Mouse (Mus musculus) midbrain, embryonic 12.5 days (tissue): Measurements from ENCODE around the gene Zbtb38. TPM values are rescaled to one million over a fixed set of nuclear protein-coding genes. Genes with fewer than 3 reads are reported as not detected.

Source experiments
- ATAC-seq: fragments of 200-750 bp; cut with Nextera tagmentation; 2 replicates; pipeline ENCODE4 v1.8.0; 2017; ENCODE audit warnings: low read depth, moderate TSS enrichment, moderate library complexity; ENCODE audit not compliant: low FRiP score
- H3K27ac ChIP-seq: fragments of 300-500 bp; sonication (generic); replicated peaks from 2 replicates; pipeline ENCODE4 v1.5.1; 2016; ENCODE audit warnings: mild to moderate bottlenecking
- H3K27me3 ChIP-seq: fragments of 300-500 bp; sonication (generic); 2 replicates; pipeline ENCODE4 v1.6.1; 2016; ENCODE audit warnings: mild to moderate bottlenecking
- H3K36me3 ChIP-seq: fragments of 300-500 bp; sonication (generic); 2 replicates; pipeline ENCODE4 v1.6.1; 2016
- H3K4me1 ChIP-seq: fragments of 300-500 bp; sonication (generic); 2 replicates; pipeline ENCODE4 v1.6.1; 2016
- H3K4me2 ChIP-seq: fragments of 300-500 bp; sonication (generic); replicated peaks from 2 replicates; pipeline ENCODE4 v1.6.1; 2016; ENCODE audit warnings: mild to moderate bottlenecking, moderate library complexity
- H3K4me3 ChIP-seq: fragments of 300-500 bp; sonication (generic); 2 replicates; pipeline ENCODE4 v1.5.1; 2016; ENCODE audit warnings: mild to moderate bottlenecking
- H3K9ac ChIP-seq: fragments of 300-500 bp; sonication (generic); replicated peaks from 2 replicates; pipeline ENCODE4 v1.6.1; 2016; ENCODE audit warnings: mild to moderate bottlenecking, moderate library complexity
- H3K9me3 ChIP-seq: fragments of 300-500 bp; sonication (generic); 2 replicates; pipeline ENCODE4 v1.6.1; 2016; ENCODE audit warnings: mild to moderate bottlenecking
- WGBS: fragments of 180-500 bp; shearing (Covaris S2); methylation state at CpG from one replicate; pipeline ENCODE4 v1.1.7; 2016; 5-methylcytosine and 5-hydroxymethylcytosine counted together
- polyA plus RNA-seq: library from polyadenylated mRNA; unstranded; fragments of >200 nt; fragmentation: Nextera tagmentation; extraction: Ambion mirVana; gene quantifications from 2 replicates; pipeline ENCODE4 v1.2.1, GENCODE M21; 2016

The Zbtb38 gene
- polyA plus RNA-seq, 1 experiment from 2014 or later = 17.7 TPM

DNA sequence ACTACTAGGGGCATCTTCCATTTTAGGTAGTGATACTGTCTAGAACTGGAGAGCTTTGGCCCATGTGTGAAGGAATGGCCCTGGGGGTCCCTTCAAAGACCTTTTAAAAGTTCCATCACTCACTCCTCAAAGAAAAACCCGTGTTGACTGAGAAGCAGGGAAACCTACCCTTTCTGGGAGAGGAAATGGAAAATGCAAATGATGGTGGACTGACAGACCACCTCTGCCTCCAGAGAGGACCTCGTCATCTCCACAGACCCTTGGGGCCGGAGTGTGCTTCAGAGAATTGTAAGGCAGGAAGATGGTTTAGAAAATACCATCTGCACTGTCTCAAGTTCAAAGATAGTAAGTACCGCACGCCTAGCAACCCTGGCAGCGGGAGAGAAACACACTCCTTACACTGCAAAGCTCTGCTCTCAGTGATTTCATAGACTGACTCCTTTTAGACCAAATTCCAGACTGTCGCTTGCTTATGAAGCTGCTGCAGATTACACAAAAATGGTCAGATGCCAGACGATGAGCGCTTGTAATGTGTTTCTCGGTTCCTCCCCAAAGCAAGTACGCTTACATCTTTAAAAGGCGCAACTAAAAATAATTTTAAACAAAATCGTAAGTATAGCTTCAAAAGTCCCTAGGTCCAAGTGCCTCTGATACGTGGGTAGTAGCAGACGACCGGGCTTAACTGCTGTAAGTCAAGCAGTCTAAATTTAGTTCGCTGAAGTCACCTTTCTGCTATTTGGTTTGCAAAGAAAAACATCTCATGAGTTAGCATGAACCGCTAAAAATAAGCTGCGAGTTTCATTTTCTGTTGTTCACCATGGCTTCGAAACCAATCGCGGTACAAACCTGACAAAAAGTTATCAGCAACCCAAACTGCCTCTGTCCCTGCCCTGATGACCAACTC lies 12.6 kb downstream of the Zbtb38 start:
- WGBS = 92% methylated on average over 22 of the region's 22 CpGs
- no peak overlapping the region for H3K27ac ChIP-seq
- H3K36me3 ChIP-seq = no peaks in the 10 kb centered on the region
- H3K9me3 ChIP-seq = no peaks in the 10 kb centered on the region
- no peaks in the 10 kb centered on the region for H3K27me3 ChIP-seq
- no peak for ATAC-seq
- H3K4me2 ChIP-seq = no peak overlapping the region
- peaks cover 12% of the 10 kb centered on the region for H3K4me1 ChIP-seq
- no peak overlapping the region for H3K4me3 ChIP-seq
- no peak overlapping the region for H3K9ac ChIP-seq

- no peak for ATAC-seq
- 84% methylated on average over 13 of the region's 13 CpGs for WGBS
- peaks cover 16% of the 10 kb centered on the region for H3K4me1 ChIP-seq
- H3K36me3 ChIP-seq = no peaks in the 10 kb centered on the region
- no peak overlapping the region for H3K4me3 ChIP-seq
- no peaks in the 10 kb centered on the region for H3K9me3 ChIP-seq
- H3K27ac ChIP-seq = no peak overlapping the region
- no peaks in the 10 kb centered on the region for H3K27me3 ChIP-seq
- H3K4me2 ChIP-seq = no peak overlapping the region
- no peak overlapping the region for H3K9ac ChIP-seq
Measured at GRCm38 (mm10) chr9:96738563-96739355, 13.9 kb downstream of the Zbtb38 start.

- ATAC-seq = no peak
- 54% methylated on average over 4 of the region's 4 CpGs for WGBS
- H3K4me3 ChIP-seq = no peak overlapping the region
- H3K27me3 ChIP-seq = no peaks in the 10 kb centered on the region
- no peak overlapping the region for H3K9ac ChIP-seq
- 0 out of 2 replicates have a peak overlapping the region, but pooled peaks have one; percentile 30 for H3K27ac ChIP-seq
- H3K9me3 ChIP-seq = no peaks in the 10 kb centered on the region
- H3K4me2 ChIP-seq = no peak overlapping the region
- H3K36me3 ChIP-seq = no peaks in the 10 kb centered on the region
- peaks cover 25% of the 10 kb centered on the region for H3K4me1 ChIP-seq
Measured at GRCm38 (mm10) chr9:96735946-96736345, 16.7 kb downstream of the Zbtb38 start.

GRCm38 (mm10) chr9:96733425-96733717 lies 19.3 kb downstream of the Zbtb38 start:
- ATAC-seq = no peak
- no peak overlapping the region for H3K9ac ChIP-seq
- no peaks in the 10 kb centered on the region for H3K36me3 ChIP-seq
- H3K4me2 ChIP-seq = peak overlapping the region; percentile 45; the same call in 1 of the 2 replicates
- H3K27ac ChIP-seq = peak overlapping the region; percentile 87
- H3K4me1 ChIP-seq = peaks cover 21% of the 10 kb centered on the region; the same call in 1 of the 2 replicates
- H3K27me3 ChIP-seq = no peaks in the 10 kb centered on the region
- no peak overlapping the region for H3K4me3 ChIP-seq
- no peaks in the 10 kb centered on the region for H3K9me3 ChIP-seq
- 89% methylated on average over 4 of the region's 4 CpGs for WGBS

DNA sequence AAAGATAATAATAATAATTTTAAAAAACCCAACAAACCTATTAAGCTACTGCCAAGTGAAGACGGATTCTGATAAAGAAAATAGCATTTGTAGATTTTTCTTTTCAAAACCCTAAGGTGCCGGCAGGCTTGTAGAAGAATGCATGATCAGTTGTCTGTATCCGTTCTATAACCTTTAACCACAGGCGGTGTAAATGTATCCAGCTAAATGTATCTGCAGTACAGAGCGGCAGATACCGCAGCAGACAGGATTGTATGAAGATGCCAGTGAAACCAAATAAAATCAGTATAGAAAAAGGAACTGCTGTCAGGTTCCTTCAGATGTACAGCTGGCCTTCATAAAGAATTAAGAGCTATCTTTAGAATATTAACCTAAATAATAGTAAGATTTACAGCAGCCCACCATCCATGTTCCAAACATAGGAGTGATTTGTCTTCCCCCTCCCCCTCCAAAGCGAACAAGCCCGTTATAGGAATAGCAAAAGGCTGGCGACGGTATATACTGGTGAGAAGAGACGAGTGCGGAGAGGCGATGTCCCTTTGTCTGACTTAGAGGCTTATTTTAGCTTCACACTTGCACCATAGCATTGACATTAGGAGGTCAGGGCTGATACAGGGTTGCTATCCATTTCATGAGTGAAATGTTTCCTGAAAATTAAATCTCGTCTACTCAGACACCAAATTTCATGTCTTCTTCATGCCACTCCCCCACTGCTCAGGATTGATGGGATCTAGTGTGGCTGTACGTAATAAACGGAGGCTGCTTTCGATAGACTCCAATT lies 19.8 kb downstream of the Zbtb38 start:
- peak overlapping the region; percentile 45 for H3K4me2 ChIP-seq
- peak overlapping the region; percentile 87 for H3K27ac ChIP-seq
- no peaks in the 10 kb centered on the region for H3K9me3 ChIP-seq
- H3K9ac ChIP-seq = peak overlapping the region; percentile 29; the same call in 1 of the 2 replicates
- H3K4me1 ChIP-seq = peaks cover 21% of the 10 kb centered on the region; the same call in 1 of the 2 replicates
- H3K27me3 ChIP-seq = peaks cover 5% of the 10 kb centered on the region; the same call in 1 of the 2 replicates
- WGBS = 66% methylated on average over 17 of the region's 17 CpGs
- H3K36me3 ChIP-seq = no peaks in the 10 kb centered on the region
- ATAC-seq = no peak
- H3K4me3 ChIP-seq = peak overlapping the region; percentile 24

- H3K9ac ChIP-seq = peak overlapping the region; percentile 29
- H3K27ac ChIP-seq = peak overlapping the region; percentile 87
- ATAC-seq = peak; percentile 66
- 27% methylated on average over 14 of the region's 14 CpGs for WGBS
- no peaks in the 10 kb centered on the region for H3K36me3 ChIP-seq
- H3K9me3 ChIP-seq = no peaks in the 10 kb centered on the region
- H3K4me1 ChIP-seq = peaks cover 26% of the 10 kb centered on the region
- peak overlapping the region; percentile 24 for H3K4me3 ChIP-seq
- H3K4me2 ChIP-seq = peak overlapping the region; percentile 45
- peaks cover 12% of the 10 kb centered on the region for H3K27me3 ChIP-seq
Measured at GRCm38 (mm10) chr9:96731961-96732511, 20.6 kb downstream of the Zbtb38 start.

DNA sequence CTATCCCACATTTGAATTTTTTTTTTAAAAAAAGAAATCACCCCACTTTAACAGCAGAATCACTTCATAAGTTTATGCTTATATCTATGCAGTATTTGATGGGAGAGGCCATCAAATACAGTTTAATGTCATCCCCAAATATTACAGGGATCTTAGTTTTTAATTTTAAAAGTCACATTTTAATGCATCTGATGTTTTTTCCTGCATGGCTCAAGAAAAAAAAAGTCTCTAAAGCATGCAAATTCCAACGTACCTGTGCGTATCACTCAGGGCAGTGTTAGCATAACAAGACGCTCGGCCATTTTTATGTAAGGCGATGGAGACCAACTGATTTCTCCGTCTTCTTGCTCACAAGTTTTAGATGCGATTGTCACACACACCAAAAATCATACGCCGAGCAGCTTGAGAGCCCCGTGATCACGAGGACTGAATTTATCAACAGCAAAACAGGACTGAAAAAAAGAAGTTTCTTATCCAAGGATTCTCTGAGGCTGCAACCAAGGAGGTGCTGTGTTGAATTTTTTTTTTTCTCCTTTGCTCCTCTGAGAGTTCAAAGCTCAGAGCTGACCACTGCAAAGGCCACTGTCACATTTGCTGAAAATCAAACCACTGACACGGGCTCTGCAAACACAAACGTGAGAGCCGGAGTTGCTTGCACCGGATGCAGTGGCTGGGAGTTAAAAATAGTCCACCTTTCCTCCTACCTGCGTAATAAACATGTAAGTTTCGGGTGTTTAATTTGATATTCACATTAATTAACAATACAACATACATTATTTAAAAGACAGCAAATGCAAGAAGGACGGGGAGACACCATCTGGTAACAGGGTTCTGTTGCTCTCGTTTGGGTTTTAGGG lies 21.4 kb downstream of the Zbtb38 start:
- WGBS = 68% methylated on average over 19 of the region's 19 CpGs
- peak overlapping the region; percentile 24 for H3K4me3 ChIP-seq

GRCm38 (mm10) chr9:96730311-96730625 lies 22.4 kb downstream of the Zbtb38 start:
- Histone ChIP-seq H3K4me3 (peak overlapping the region; percentile 20; the same call in 1 of the 2 replicates), H3K27ac (peak overlapping the region; percentile 35; the same call in 1 of the 2 replicates), H3K4me2 (peak overlapping the region; percentile 28), H3K9me3 (no peaks in the 10 kb centered on the region), H3K9ac (no peak overlapping the region), H3K27me3 (peaks cover 14% of the 10 kb centered on the region), H3K4me1 (peaks cover 44% of the 10 kb centered on the region), H3K36me3 (no peaks in the 10 kb centered on the region)
- ATAC-seq = no peak
- WGBS = 86% methylated on average over 2 of the region's 2 CpGs

More for the DNA sequence above, 21.4 kb downstream of the Zbtb38 start:
- peaks cover 14% of the 10 kb centered on the region for H3K27me3 ChIP-seq
- H3K27ac ChIP-seq = peak overlapping the region; percentile 87
- no peaks in the 10 kb centered on the region for H3K9me3 ChIP-seq
- peak overlapping the region; percentile 45 for H3K4me2 ChIP-seq
- ATAC-seq = no peak
- no peaks in the 10 kb centered on the region for H3K36me3 ChIP-seq
- H3K4me1 ChIP-seq = peaks cover 34% of the 10 kb centered on the region
- H3K9ac ChIP-seq = peak overlapping the region; percentile 29

DNA sequence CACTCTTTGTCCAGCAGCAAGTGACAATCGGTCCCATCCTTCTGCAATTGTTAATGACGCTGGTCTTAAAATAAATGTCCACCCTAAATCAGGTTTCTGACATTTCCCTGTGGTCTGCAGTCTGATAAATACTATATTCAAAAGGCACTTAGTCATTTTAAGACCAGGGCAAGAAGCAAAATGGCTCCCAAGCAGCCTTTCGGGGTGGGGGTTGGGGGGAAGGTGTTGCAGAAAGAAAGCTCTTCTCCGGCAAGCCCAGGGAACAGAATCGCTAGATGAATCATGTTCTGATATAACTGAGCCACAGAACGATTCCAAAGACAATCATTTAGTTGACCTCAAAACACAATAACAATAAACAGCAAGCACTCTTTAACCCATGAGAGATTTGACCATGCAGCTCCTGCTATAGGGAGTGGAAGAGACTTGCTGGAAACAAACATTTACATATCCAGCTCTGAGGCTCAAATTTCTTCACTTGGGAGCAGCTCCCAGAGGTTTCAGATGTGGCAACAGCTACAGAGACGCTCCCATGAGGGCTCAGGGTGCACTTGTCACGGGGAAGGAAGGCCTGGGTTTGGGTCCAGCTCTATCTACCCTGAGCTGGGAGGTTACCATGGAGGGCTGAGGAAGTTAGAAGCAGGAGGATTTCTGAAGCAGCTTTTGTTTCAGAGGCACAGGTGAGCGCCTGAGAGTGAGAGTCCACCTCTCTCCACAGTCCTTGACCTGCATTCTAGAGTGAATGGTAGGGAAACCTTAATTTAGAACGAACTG lies 22.9 kb downstream of the Zbtb38 start:
- H3K4me2 ChIP-seq = peak overlapping the region; percentile 28

More for the DNA sequence above, 22.9 kb downstream of the Zbtb38 start:
- ATAC-seq = no peak
- WGBS = 76% methylated on average over 10 of the region's 10 CpGs
- peak overlapping the region; percentile 20 for H3K4me3 ChIP-seq
- peaks cover 48% of the 10 kb centered on the region for H3K4me1 ChIP-seq
- no peaks in the 10 kb centered on the region for H3K36me3 ChIP-seq
- peak overlapping the region; percentile 35; the same call in 1 of the 2 replicates for H3K27ac ChIP-seq
- no peaks in the 10 kb centered on the region for H3K9me3 ChIP-seq
- peaks cover 18% of the 10 kb centered on the region for H3K27me3 ChIP-seq
- no peak overlapping the region for H3K9ac ChIP-seq
